Mouse (Mus musculus): ENCODE results near the gene Rab11fip3.

- TF ChIP-seq GATA1 (IDR thresholded peaks at IDR 0.05; ENCODE audit: borderline replicate concordance, low read length) (no peak), FLI1 (IDR thresholded peaks at IDR 0.05; ENCODE audit: low read length) (no peak)
Measured at GRCm38 (mm10) chr17:25949981-25950380, 119.4 kb downstream of the Rab11fip3 start.
